Mouse (Mus musculus): ENCODE results near the gene Gbp3.

Gbp3 gene

GRCm38 (mm10) chr3:142588888-142589287 is 29.1 kb downstream of the Gbp3 start:
- no peak for DNase-seq (ENCODE audit: low read depth, low spot score)

- DNase-seq (ENCODE audit: low read depth, low spot score): no peak
Measured at GRCm38 (mm10) chr3:142590431-142591067, 30.7 kb downstream of the Gbp3 start.

- no peak for DNase-seq (ENCODE audit: low read depth, low spot score)
Measured at GRCm38 (mm10) chr3:142594547-142594946, 34.7 kb downstream of the Gbp3 start, which contains the start of gene Gbp2b. TSS of gene Gbp2b (plus strand) at chr3:142594847.

- no peak for DNase-seq (ENCODE audit: low read depth, low spot score)
Measured at GRCm38 (mm10) chr3:142597923-142598322, 38.1 kb downstream of the Gbp3 start.

GRCm38 (mm10) chr3:142601675-142602074 is 41.8 kb downstream of the Gbp3 start:
- DNase-seq (ENCODE audit: low read depth, low spot score): no peak

- DNase-seq (ENCODE audit: low read depth, low spot score): no peak
Measured at GRCm38 (mm10) chr3:142618658-142619057, 58.8 kb downstream of the Gbp3 start.

GRCm38 (mm10) chr3:142619606-142620005 is 59.8 kb downstream of the Gbp3 start:
- no peak for DNase-seq (ENCODE audit: low read depth, low spot score)

- DNase-seq (ENCODE audit: low read depth, low spot score): no peak
Measured at GRCm38 (mm10) chr3:142620111-142620955, 60.5 kb downstream of the Gbp3 start, which contains the start of gene Gbp2. TSS of gene Gbp2 (plus strand) at chr3:142620602.

GRCm38 (mm10) chr3:142620956-142621562 is 61.2 kb downstream of the Gbp3 start:
- DNase-seq (ENCODE audit: low read depth, low spot score): no peak
